Mouse (Mus musculus): ENCODE results near the gene Gpr21.

The Gpr21 gene

DNA sequence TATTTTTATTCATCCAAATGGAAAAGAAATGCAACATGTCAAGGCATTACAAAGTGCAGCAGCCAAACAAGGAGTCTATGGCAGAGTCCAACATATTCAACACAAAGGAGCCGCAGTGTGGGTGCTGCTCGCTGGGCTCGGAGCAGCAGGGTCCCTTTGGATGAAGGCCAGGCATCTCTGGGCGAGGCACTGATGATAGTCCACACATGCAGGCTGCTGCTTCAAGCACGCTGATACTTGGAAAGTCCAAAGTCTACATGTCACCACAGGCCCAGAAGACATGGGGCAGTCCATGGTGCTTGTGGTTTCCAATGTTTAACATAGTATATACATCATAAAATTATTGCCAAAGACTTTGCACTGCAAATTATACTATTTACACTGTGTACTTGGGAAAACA is 53.8 kb downstream of the Gpr21 start:
- DNase-seq (ENCODE audit: low read depth in 1 of 2, low spot score in 2 of 2), result no peak
